Mouse (Mus musculus) CH12.LX (cell line): ENCODE results near the gene Acp7.

Experiments used
- CTCF ChIP-seq, 2 experiments: IDR thresholded peaks in 1 of 2; conservative IDR thresholded peaks in 1 of 2; 2 replicates each; pipeline ENCODE4 v1.5.1; 2011 to 2012; ENCODE audit warnings: low read depth in 2 of 2, low read length in 2 of 2, improper control_type of control experiment in 1 of 2, inconsistent platforms in 1 of 2, mild to moderate bottlenecking in 1 of 2, moderate library complexity in 1 of 2
- E2F4 ChIP-seq: IDR thresholded peaks from 2 replicates; pipeline ENCODE4 v1.6.1; 2011; ENCODE audit warnings: low read depth, low read length, improper control_type of control experiment; ENCODE audit not compliant: insufficient replicate concordance
- EP300 ChIP-seq: IDR thresholded peaks from 2 replicates; pipeline ENCODE4 v1.6.1; 2011; ENCODE audit warnings: low read length, improper control_type of control experiment
- HCFC1 ChIP-seq: IDR thresholded peaks from 2 replicates; pipeline ENCODE4 v1.6.1; 2012; ENCODE audit warnings: low read depth, mild to moderate bottlenecking, inconsistent platforms, low read length, improper control_type of control experiment
- JUND ChIP-seq: conservative IDR thresholded peaks from 2 replicates; pipeline ENCODE4 v1.6.1; 2011; ENCODE audit warnings: low read depth, low read length, improper control_type of control experiment
- MAFK ChIP-seq: IDR thresholded peaks from 2 replicates; pipeline ENCODE4 v1.6.1; 2011; ENCODE audit warnings: low read length, improper control_type of control experiment; ENCODE audit not compliant: insufficient replicate concordance
- MAX ChIP-seq: IDR thresholded peaks from 2 replicates; pipeline ENCODE4 v1.6.1; 2011; ENCODE audit warnings: low read length, improper control_type of control experiment
- MEF2A ChIP-seq: IDR thresholded peaks from 2 replicates; pipeline ENCODE4 v1.6.1; 2014; ENCODE audit warnings: low read depth, mild to moderate bottlenecking, inconsistent platforms, low read length, improper control_type of control experiment, borderline replicate concordance
- POLR2A ChIP-seq: IDR thresholded peaks from 2 replicates; pipeline ENCODE4 v1.6.1; 2011; ENCODE audit warnings: low read depth, mild to moderate bottlenecking, improper control_type of control experiment, low read length
- POLR2AphosphoS2 ChIP-seq: IDR thresholded peaks from 2 replicates; pipeline ENCODE4 v1.6.1; 2011; ENCODE audit warnings: low read depth, low read length, improper control_type of control experiment
- SMC3 ChIP-seq: IDR thresholded peaks from 2 replicates; pipeline ENCODE4 v1.6.1; 2011; ENCODE audit warnings: low read depth, low read length, improper control_type of control experiment
- USF1 ChIP-seq: IDR thresholded peaks from 2 replicates; pipeline ENCODE4 v1.6.1; 2014; ENCODE audit warnings: low read depth, mild to moderate bottlenecking, inconsistent platforms, low read length, improper control_type of control experiment
- ZC3H11A ChIP-seq: IDR thresholded peaks from 2 replicates; pipeline ENCODE4 v1.6.1; 2012; ENCODE audit warnings: low read depth, mild to moderate bottlenecking, inconsistent platforms, low read length, improper control_type of control experiment
- ZNF384 ChIP-seq: IDR thresholded peaks from 2 replicates; pipeline ENCODE4 v1.6.1; 2012; ENCODE audit warnings: low read depth, low read length, improper control_type of control experiment, inconsistent platforms

DNA sequence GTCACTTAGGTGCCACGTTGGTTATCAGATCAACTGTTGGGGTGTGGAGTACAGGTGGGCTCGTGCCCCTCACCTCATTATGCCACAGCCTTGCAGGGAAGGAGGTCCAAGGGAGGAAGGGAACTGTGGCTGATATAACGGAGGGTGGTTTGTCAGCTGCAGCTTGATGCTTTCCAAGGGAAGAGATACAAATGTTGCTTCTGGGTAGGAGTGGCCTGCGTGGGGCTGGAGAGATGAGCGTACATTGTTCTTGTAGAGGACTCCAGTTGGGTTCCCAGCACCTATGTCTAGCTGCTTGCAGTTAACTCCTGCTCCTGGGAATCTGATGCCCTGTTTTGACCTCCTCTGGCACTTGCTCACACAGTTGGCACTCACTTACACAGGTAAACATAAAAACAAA, 28.0 kb downstream of the Acp7 start:
- TF ChIP-seq EP300 (no peak), POLR2A (no peak), HCFC1 (no peak), USF1 (no peak), POLR2AphosphoS2 (no peak), CTCF (conservative IDR thresholded peaks at IDR 0.05 in 1 of 2, IDR thresholded peaks at IDR 0.05 in 1 of 2; ENCODE audit: low read depth in 2 of 2, low read length in 2 of 2) (no peak), ZC3H11A (no peak), ZNF384 (no peak), SMC3 (no peak), MAX (no peak), JUND (no peak), MAFK (no peak), E2F4 (no peak), MEF2A (no peak)
